Mouse (Mus musculus) liver, postnatal 0 days (tissue): Measurements from ENCODE around the gene Des. TPM values are rescaled to one million over a fixed set of nuclear protein-coding genes. Genes with fewer than 3 reads are reported as not detected.

ENCODE experiments used
- ATAC-seq: fragments of 200-750 bp; cut with Nextera tagmentation; 2 replicates; pipeline ENCODE4 v1.8.0; 2017; ENCODE audit warnings: mild to moderate bottlenecking, moderate library complexity
- DNase-seq: peaks from one replicate; pipeline ENCODE4 v3.0.0-alpha.2; 2016
- H3K27ac ChIP-seq: fragments of 300-500 bp; sonication (generic); 2 replicates; pipeline ENCODE4 v1.5.1; 2014; ENCODE audit warnings: antibody characterized with exemption, moderate library complexity, mild to moderate bottlenecking, low read depth
- H3K27me3 ChIP-seq: fragments of 300-500 bp; sonication (generic); 2 replicates; pipeline ENCODE4 v1.6.1; 2014; ENCODE audit warnings: low read length, control low read depth, mixed read lengths; ENCODE audit not compliant: insufficient read depth
- H3K36me3 ChIP-seq: fragments of 300-500 bp; sonication (generic); replicated peaks from 2 replicates; pipeline ENCODE4 v1.6.1; 2014; ENCODE audit warnings: mild to moderate bottlenecking, control low read depth, low read length, moderate library complexity, mixed read lengths; ENCODE audit not compliant: insufficient read depth
- H3K4me1 ChIP-seq: fragments of 300-500 bp; sonication (generic); 2 replicates; pipeline ENCODE4 v1.6.1; 2014; ENCODE audit warnings: antibody characterized with exemption, mild to moderate bottlenecking, control low read depth; ENCODE audit not compliant: insufficient read depth
- H3K4me2 ChIP-seq: fragments of 300-500 bp; sonication (generic); 2 replicates; pipeline ENCODE4 v1.6.1; 2014; ENCODE audit warnings: low read depth, mild to moderate bottlenecking, low read length, moderate library complexity, mixed read lengths
- H3K4me3 ChIP-seq: fragments of 300-500 bp; sonication (generic); 2 replicates; pipeline ENCODE4 v1.5.1; 2014; ENCODE audit warnings: low read depth, low read length
- H3K9ac ChIP-seq: fragments of 300-500 bp; sonication (generic); replicated peaks from 2 replicates; pipeline ENCODE4 v1.6.1; 2014; ENCODE audit warnings: mild to moderate bottlenecking, moderate library complexity
- H3K9me3 ChIP-seq: fragments of 300-500 bp; sonication (generic); 2 replicates; pipeline ENCODE4 v1.6.1; 2016; ENCODE audit warnings: mild to moderate bottlenecking, control low read depth, low read length, mixed read lengths
- CTCF ChIP-seq: sonication (generic); IDR thresholded peaks from 2 replicates; pipeline ENCODE4 v1.5.1; 2016; ENCODE audit warnings: antibody characterized with exemption, low read depth
- EP300 ChIP-seq: IDR thresholded peaks from 2 replicates; pipeline ENCODE4 v1.6.1; 2016; ENCODE audit warnings: antibody characterized with exemption, low read depth, mild to moderate bottlenecking
- WGBS: fragments of 180-500 bp; shearing (Covaris S2); extraction: QIAGEN DNeasy Blood & Tissue Kit; methylation state at CpG from one replicate; pipeline ENCODE4 v1.1.7; 2014; ENCODE audit not compliant: insufficient replicate concordance; 5-methylcytosine and 5-hydroxymethylcytosine counted together
- polyA plus RNA-seq: library from polyadenylated mRNA; unstranded; fragments of >200 nt; fragmentation: Nextera tagmentation; extraction: Ambion mirVana; gene quantifications from 2 replicates; pipeline ENCODE4 v1.2.1, GENCODE M21; 2015

Des gene
- polyA plus RNA-seq, 1 experiment from 2014 or later, result 4.0 TPM

DNA sequence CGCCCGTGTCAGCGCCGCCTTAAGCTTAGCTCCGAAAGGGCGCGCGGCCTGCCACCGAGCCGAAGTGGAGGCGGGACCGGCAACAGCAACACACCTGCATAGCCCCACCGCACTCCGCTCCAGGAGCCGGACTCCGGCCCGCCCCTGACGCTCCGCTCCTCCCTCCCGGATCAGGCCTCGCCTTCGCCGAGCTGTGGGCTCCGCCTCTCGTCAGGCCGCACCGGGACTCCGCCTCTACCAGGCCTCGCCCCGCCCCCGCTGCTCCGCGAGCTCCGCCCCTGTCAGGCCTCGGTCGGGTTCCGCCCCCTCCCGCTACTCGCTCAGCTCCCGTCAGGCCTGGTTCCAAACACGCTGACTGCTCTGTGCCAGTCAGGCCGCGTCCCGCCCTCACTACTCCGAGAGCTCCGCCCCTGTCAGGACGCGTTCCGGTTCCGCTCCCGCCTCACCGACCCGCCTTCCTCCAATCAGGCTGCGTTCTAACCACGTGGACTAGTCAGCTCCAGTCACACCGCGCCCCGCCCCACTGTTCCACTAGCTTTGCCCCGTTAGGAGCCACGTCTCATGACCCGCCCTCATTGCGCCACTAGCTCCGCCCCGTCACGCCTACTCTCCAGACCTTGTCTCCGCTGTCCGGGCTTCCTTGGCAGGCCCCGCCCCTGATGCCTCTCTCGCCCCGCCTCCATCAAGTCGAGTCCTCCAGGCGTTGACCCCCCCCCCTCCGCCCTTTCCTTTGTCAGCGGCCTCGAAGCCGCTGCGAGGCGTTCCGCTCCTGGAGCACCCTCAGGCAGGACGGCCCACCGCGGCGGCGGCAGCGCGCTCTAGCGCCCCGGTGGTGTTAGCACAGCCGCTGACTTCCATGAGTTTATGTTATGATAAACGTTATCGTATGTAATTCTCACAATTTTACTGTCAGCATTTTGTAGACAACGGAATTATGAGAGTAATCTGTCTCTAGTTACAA lies 42.6 kb upstream of the Des start, which contains the start of gene Dnpep:
Gene Dnpep, minus strand, starts transcription at position 750 of the 961 bp plus-strand sequence.
- Histone ChIP-seq H3K4me1 (peaks cover 12% of the 10 kb centered on the region; the same call in 1 of the 2 replicates), H3K4me3 (peak within 1 kb of the TSS; percentile 66), H3K27ac (peak within 1 kb of the TSS; percentile 91), H3K9me3 (no peaks in the 10 kb centered on the region), H3K36me3 (0 out of 2 replicates have a peak, but pooled peaks cover 10% of the 10 kb centered on the region), H3K9ac (peak within 1 kb of the TSS; percentile 53), H3K27me3 (no peaks in the 10 kb centered on the region), H3K4me2 (peak within 1 kb of the TSS; percentile 88)
- ATAC-seq (peak; percentile 93), DNase-seq (peak; percentile 100)
- 1% methylated on average over 81 of the region's 92 CpGs for WGBS
- TF ChIP-seq EP300 (peak; percentile 24; the same call in 1 of the 2 replicates), CTCF (peak; percentile 86)

DNA sequence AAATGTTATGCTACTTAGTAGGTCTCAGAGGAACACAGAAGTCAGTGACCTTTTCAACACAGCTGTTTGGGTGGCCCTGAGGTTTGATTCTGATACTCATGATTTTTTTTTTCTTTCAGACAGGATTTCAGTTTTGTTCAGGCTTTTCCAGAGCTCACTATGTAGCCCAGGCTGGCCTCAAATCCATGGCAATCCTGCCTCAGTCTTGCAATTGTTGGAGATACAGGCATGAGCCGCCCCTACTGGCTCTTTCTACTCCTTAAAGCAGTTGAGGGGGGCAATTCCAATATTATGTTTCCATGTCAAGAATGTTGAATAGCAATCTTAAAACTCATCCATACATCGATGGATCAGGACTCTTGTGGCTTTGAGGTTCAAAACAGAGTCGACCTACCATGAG lies 41.8 kb upstream of the Des start:
- TF ChIP-seq CTCF (no peak), EP300 (no peak)
- H3K4me3 ChIP-seq, result peak overlapping the region; percentile 66
- peaks cover 12% of the 10 kb centered on the region; the same call in 1 of the 2 replicates for H3K4me1 ChIP-seq
- WGBS, result 60% methylated on average over 3 of the region's 3 CpGs
- H3K9me3 ChIP-seq, result no peaks in the 10 kb centered on the region
- H3K27ac ChIP-seq, result peak overlapping the region; percentile 44; the same call in 1 of the 2 replicates
- peak overlapping the region; percentile 8; the same call in 1 of the 2 replicates for H3K9ac ChIP-seq
- peak overlapping the region; percentile 88 for H3K4me2 ChIP-seq
- H3K27me3 ChIP-seq, result no peaks in the 10 kb centered on the region
- 0 out of 2 replicates have a peak, but pooled peaks cover 4% of the 10 kb centered on the region for H3K36me3 ChIP-seq
- DNase-seq (peak; percentile 11), ATAC-seq (no peak)

DNA sequence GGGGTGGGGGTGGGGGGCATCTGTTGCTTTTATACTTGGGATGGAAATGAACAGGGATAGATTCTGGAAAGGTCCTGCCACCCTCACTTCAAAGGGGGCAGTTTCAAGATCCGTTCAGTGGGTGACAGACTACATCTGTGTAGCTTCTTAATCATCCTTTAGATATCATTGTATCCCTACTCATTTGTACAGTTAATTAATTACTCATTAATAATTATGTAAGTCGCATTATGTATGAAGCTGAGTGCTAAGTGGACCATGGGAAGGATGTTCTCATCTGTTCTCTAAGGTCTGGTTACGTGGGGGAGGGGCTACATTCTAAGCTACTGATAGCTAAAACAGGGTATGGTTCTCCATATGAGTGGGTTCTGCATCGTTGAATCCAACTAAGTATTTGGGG lies 41.4 kb upstream of the Des start:
- H3K9me3 ChIP-seq, result no peaks in the 10 kb centered on the region
- ATAC-seq (no peak), DNase-seq (peak; percentile 7)
- TF ChIP-seq EP300, result no peak
- no peak for TF ChIP-seq CTCF
- no peak overlapping the region for H3K27ac ChIP-seq
- H3K9ac ChIP-seq, result no peak overlapping the region
- 79% methylated on average over 4 of the region's 4 CpGs for WGBS
- 0 out of 2 replicates have a peak, but pooled peaks cover 4% of the 10 kb centered on the region for H3K36me3 ChIP-seq
- H3K4me2 ChIP-seq, result no peak overlapping the region
- H3K4me3 ChIP-seq, result no peak overlapping the region
- no peaks in the 10 kb centered on the region for H3K27me3 ChIP-seq
- H3K4me1 ChIP-seq, result peaks cover 12% of the 10 kb centered on the region; the same call in 1 of the 2 replicates

DNA sequence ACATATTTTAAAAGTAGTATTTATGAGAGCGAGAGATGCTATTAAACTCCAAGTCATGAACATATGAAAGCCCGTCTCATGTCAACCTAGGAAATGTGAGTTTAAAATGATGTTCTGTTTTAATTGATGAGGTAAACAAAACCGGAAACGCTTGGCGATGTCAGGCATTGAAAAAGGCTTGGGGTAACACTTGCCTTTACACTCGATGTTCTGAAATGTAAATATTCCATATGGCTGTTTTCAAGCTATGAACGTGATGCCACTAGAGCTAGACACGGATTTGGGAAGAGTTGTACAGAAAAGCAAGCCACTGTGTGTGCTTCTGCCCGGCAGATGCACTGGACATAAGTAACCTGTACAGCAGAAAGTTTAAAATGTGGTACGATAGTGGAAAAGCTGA lies 41.0 kb upstream of the Des start:
- H3K4me3 ChIP-seq, result no peak overlapping the region
- H3K4me2 ChIP-seq, result no peak overlapping the region
- H3K27ac ChIP-seq, result no peak overlapping the region
- WGBS, result 83% methylated on average over 10 of the region's 10 CpGs
- no peak overlapping the region for H3K9ac ChIP-seq
- ATAC-seq, result no peak
- 0 out of 2 replicates have a peak, but pooled peaks cover 2% of the 10 kb centered on the region for H3K36me3 ChIP-seq
- no peaks in the 10 kb centered on the region for H3K27me3 ChIP-seq
- H3K4me1 ChIP-seq, result peaks cover 12% of the 10 kb centered on the region; the same call in 1 of the 2 replicates
- no peaks in the 10 kb centered on the region for H3K9me3 ChIP-seq
- DNase-seq, result no peak
- TF ChIP-seq EP300 (no peak), CTCF (no peak)

DNA sequence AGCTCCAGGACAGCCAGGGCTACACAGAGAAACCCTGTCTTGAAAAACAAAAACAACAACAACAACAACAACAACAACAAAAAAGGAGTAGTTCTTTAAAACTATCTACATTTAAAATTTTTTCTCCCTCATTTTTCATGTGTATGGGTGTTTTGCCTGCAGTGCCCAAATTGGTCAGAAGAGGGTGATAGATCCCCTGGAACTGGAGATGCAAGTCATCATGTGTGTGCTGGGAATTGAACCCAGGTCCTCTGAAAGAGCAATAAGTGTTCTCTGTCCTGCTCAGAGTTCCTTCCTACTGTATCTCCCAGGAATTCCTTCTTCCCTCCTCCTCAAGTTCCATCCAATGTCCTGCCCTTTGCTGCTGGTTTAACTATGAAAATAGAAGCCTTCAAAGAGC lies 32.7 kb upstream of the Des start:
- H3K9ac ChIP-seq, result no peak overlapping the region
- H3K4me2 ChIP-seq, result no peak overlapping the region
- ATAC-seq (no peak), DNase-seq (no peak)
- no peak overlapping the region for H3K4me3 ChIP-seq
- no peaks in the 10 kb centered on the region for H3K27me3 ChIP-seq
- no peak overlapping the region for H3K27ac ChIP-seq
- H3K36me3 ChIP-seq, result no peaks in the 10 kb centered on the region
- TF ChIP-seq CTCF (0 out of 2 replicates have a peak, but pooled peaks have one; percentile 3), EP300 (no peak)
- no peaks in the 10 kb centered on the region for H3K9me3 ChIP-seq
- no peaks in the 10 kb centered on the region for H3K4me1 ChIP-seq

- Histone ChIP-seq H3K27ac (no peak overlapping the region), H3K4me2 (no peak overlapping the region), H3K9me3 (no peaks in the 10 kb centered on the region), H3K27me3 (no peaks in the 10 kb centered on the region), H3K4me1 (no peaks in the 10 kb centered on the region), H3K9ac (no peak overlapping the region), H3K36me3 (no peaks in the 10 kb centered on the region), H3K4me3 (no peak overlapping the region)
- WGBS, result 63% methylated on average over 1 of the region's 1 CpGs
- DNase-seq (no peak), ATAC-seq (no peak)
- TF ChIP-seq EP300, result no peak
- TF ChIP-seq CTCF, result no peak
Measured at GRCm38 (mm10) chr1:75331271-75331670, 28.9 kb upstream of the Des start.
